Mouse (Mus musculus) liver, postnatal 0 days (tissue): ENCODE data around the gene Sema3f. TPM values are rescaled to one million over a fixed set of nuclear protein-coding genes. Genes with fewer than 3 reads are reported as not detected.
"Not testable (repeated sequence)": the region's sequence is repeated elsewhere in the genome, so short reads cannot be mapped to it uniquely, and the experiment has no call there.

Experiments used
- ATAC-seq: fragments of 200-750 bp; cut with Nextera tagmentation; 2 replicates; pipeline ENCODE4 v1.8.0; 2017; ENCODE audit warnings: mild to moderate bottlenecking, moderate library complexity
- DNase-seq: peaks from one replicate; pipeline ENCODE4 v3.0.0-alpha.2; 2016
- H3K27ac ChIP-seq: fragments of 300-500 bp; sonication (generic); 2 replicates; pipeline ENCODE4 v1.5.1; 2014; ENCODE audit warnings: antibody characterized with exemption, moderate library complexity, mild to moderate bottlenecking, low read depth
- H3K27me3 ChIP-seq: fragments of 300-500 bp; sonication (generic); 2 replicates; pipeline ENCODE4 v1.6.1; 2014; ENCODE audit warnings: low read length, control low read depth, mixed read lengths; ENCODE audit not compliant: insufficient read depth
- H3K36me3 ChIP-seq: fragments of 300-500 bp; sonication (generic); replicated peaks from 2 replicates; pipeline ENCODE4 v1.6.1; 2014; ENCODE audit warnings: mild to moderate bottlenecking, control low read depth, low read length, moderate library complexity, mixed read lengths; ENCODE audit not compliant: insufficient read depth
- H3K4me1 ChIP-seq: fragments of 300-500 bp; sonication (generic); 2 replicates; pipeline ENCODE4 v1.6.1; 2014; ENCODE audit warnings: antibody characterized with exemption, mild to moderate bottlenecking, control low read depth; ENCODE audit not compliant: insufficient read depth
- H3K4me2 ChIP-seq: fragments of 300-500 bp; sonication (generic); 2 replicates; pipeline ENCODE4 v1.6.1; 2014; ENCODE audit warnings: low read depth, mild to moderate bottlenecking, low read length, moderate library complexity, mixed read lengths
- H3K4me3 ChIP-seq: fragments of 300-500 bp; sonication (generic); 2 replicates; pipeline ENCODE4 v1.5.1; 2014; ENCODE audit warnings: low read depth, low read length
- H3K9ac ChIP-seq: fragments of 300-500 bp; sonication (generic); replicated peaks from 2 replicates; pipeline ENCODE4 v1.6.1; 2014; ENCODE audit warnings: mild to moderate bottlenecking, moderate library complexity
- H3K9me3 ChIP-seq: fragments of 300-500 bp; sonication (generic); 2 replicates; pipeline ENCODE4 v1.6.1; 2016; ENCODE audit warnings: mild to moderate bottlenecking, control low read depth, low read length, mixed read lengths
- CTCF ChIP-seq: sonication (generic); IDR thresholded peaks from 2 replicates; pipeline ENCODE4 v1.5.1; 2016; ENCODE audit warnings: antibody characterized with exemption, low read depth
- EP300 ChIP-seq: IDR thresholded peaks from 2 replicates; pipeline ENCODE4 v1.6.1; 2016; ENCODE audit warnings: antibody characterized with exemption, low read depth, mild to moderate bottlenecking
- WGBS: fragments of 180-500 bp; shearing (Covaris S2); extraction: QIAGEN DNeasy Blood & Tissue Kit; methylation state at CpG from one replicate; pipeline ENCODE4 v1.1.7; 2014; ENCODE audit not compliant: insufficient replicate concordance; 5-methylcytosine and 5-hydroxymethylcytosine counted together
- polyA plus RNA-seq: library from polyadenylated mRNA; unstranded; fragments of >200 nt; fragmentation: Nextera tagmentation; extraction: Ambion mirVana; gene quantifications from 2 replicates; pipeline ENCODE4 v1.2.1, GENCODE M21; 2015

Gene Sema3f
- polyA plus RNA-seq, 1 experiment from 2014 or later = 0.76 TPM

- Histone ChIP-seq H3K36me3 (no peaks in the 10 kb centered on the region), H3K4me2 (no peak overlapping the region), H3K27ac (no peak overlapping the region), H3K9me3 (no peaks in the 10 kb centered on the region), H3K4me1 (no peaks in the 10 kb centered on the region), H3K27me3 (peaks cover 6% of the 10 kb centered on the region; the same call in 1 of the 2 replicates), H3K9ac (no peak overlapping the region), H3K4me3 (no peak overlapping the region)
- TF ChIP-seq CTCF (no peak), EP300 (no peak)
- DNase-seq (no peak), ATAC-seq (peak; percentile 22; the same call in 1 of the 2 replicates)
- 81% methylated on average over 5 of the region's 5 CpGs for WGBS
Measured at GRCm38 (mm10) chr9:107688415-107688814, 21.9 kb downstream of the Sema3f start.

GRCm38 (mm10) chr9:107685231-107685981, 24.9 kb downstream of the Sema3f start:
- Histone ChIP-seq H3K9me3 (no peaks in the 10 kb centered on the region), H3K4me2 (no peak overlapping the region), H3K4me1 (no peaks in the 10 kb centered on the region), H3K27ac (no peak overlapping the region), H3K36me3 (no peaks in the 10 kb centered on the region), H3K4me3 (no peak overlapping the region), H3K27me3 (peaks cover 6% of the 10 kb centered on the region; the same call in 1 of the 2 replicates), H3K9ac (no peak overlapping the region)
- DNase-seq (peak; percentile 59), ATAC-seq (peak; percentile 43; the same call in 1 of the 2 replicates)
- TF ChIP-seq EP300 (no peak), CTCF (peak; percentile 79)
- 37% methylated on average over 17 of the region's 17 CpGs for WGBS

DNA sequence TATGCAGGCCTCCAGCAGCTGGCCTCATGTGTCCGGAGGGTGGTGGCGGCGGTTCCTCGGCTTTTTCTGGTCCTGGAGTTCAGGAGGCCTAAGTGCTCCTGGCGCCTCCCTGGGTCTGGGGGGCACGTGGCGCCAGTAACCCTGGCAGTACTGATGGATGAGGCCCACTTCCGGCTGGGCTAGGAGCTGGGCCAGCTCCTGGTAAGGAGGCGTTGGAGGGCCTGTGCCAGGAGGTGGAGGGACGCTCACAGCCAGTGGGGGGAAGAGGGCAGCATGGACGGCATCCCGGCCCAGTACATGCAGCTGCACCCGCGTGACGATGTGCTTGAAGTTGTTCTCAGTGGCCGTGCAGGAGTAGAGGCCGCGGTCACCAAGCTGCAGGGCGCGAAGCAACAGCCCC, 27.9 kb downstream of the Sema3f start:
- DNase-seq = no peak
- Histone ChIP-seq H3K27ac (no peak overlapping the region), H3K27me3 (peaks cover 3% of the 10 kb centered on the region), H3K4me1 (no peaks in the 10 kb centered on the region), H3K4me2 (no peak overlapping the region), H3K4me3 (no peak overlapping the region), H3K9me3 (no peaks in the 10 kb centered on the region), H3K9ac (no peak overlapping the region), H3K36me3 (no peaks in the 10 kb centered on the region)
- WGBS = 81% methylated on average over 20 of the region's 20 CpGs
- TF ChIP-seq CTCF (no peak), EP300 (no peak)
- no peak for ATAC-seq

DNA sequence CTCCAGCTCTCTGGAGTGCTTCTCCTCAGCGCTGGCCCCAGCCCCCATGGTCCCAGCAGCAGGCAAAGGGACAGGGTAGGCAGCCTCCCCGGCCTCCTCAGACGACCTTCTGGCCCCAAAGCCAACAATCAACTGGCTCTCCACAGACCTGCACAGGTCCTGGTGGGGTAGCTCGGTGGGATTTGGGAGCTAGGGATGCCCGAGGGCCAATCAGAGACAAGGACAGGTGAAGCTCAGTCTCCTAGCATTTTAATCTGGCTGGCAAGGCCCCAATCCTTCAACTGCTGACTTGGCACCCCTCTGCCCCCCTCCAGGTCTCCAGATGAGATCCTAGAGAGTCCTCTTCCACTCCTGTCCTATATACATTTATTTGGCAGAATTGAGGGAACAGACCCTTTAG, 30.8 kb downstream of the Sema3f start, which contains the start of gene Gnat1:
Gene Gnat1, minus strand, starts transcription at position 212 of the 400 bp plus-strand sequence.
- H3K27ac ChIP-seq = no peak within 1 kb of the TSS
- no peak within 1 kb of the TSS for H3K9ac ChIP-seq
- H3K9me3 ChIP-seq = no peaks in the 10 kb centered on the region
- no peak for DNase-seq
- H3K4me1 ChIP-seq = peaks cover 13% of the 10 kb centered on the region
- no peak for ATAC-seq
- peaks cover 31% of the 10 kb centered on the region for H3K27me3 ChIP-seq
- WGBS = 38% methylated on average over 5 of the region's 5 CpGs
- H3K4me2 ChIP-seq = no peak within 1 kb of the TSS
- no peaks in the 10 kb centered on the region for H3K36me3 ChIP-seq
- no peak for TF ChIP-seq EP300
- TF ChIP-seq CTCF = no peak
- H3K4me3 ChIP-seq = no peak within 1 kb of the TSS

- no peak overlapping the region for H3K4me2 ChIP-seq
- no peaks in the 10 kb centered on the region for H3K9me3 ChIP-seq
- H3K4me1 ChIP-seq = peaks cover 13% of the 10 kb centered on the region
- no peak overlapping the region for H3K27ac ChIP-seq
- no peak for DNase-seq
- H3K27me3 ChIP-seq = peaks cover 31% of the 10 kb centered on the region
- TF ChIP-seq CTCF (no peak), EP300 (no peak)
- no peak for ATAC-seq
- no peak overlapping the region for H3K4me3 ChIP-seq
- H3K36me3 ChIP-seq = no peaks in the 10 kb centered on the region
- no peak overlapping the region for H3K9ac ChIP-seq
- 86% methylated on average over 2 of the region's 2 CpGs for WGBS
Measured at GRCm38 (mm10) chr9:107678861-107679260, 31.4 kb downstream of the Sema3f start.

DNA sequence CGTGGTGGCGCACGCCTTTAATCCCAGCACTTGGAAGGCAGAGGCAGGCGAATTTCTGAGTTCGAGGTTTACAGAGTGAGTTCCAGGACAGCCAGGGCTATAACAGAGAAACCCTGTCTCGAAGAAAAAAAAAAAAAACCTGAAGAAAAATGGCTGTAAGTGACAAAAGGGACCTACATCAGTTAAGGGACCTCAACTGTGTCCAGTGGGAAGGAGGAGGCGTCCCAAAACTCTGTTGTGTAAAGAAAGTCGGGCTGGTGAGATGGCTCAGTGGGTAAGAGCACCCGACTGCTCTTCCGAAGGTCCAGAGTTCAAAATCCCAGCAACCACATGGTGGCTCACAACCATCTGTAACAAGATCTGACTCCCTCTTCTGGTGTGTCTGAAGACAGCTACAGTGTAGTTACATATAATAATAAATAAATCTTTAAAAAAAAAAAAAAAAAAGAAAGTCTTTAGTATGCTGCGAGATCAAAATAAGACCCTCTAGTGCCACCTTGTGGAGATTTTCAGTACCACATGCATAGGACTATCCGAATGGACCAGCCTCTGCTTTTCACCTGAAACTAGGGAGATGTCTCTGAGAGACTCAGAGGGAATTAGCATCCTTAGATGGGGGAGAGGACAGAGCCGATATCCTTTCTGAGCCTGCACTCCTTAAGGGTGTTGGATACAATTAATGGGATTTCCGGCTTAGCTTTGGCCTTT, 32.3 kb downstream of the Sema3f start:
- peak; percentile 80 for DNase-seq
- not testable (repeated sequence) for H3K27ac ChIP-seq, ATAC-seq, H3K9ac ChIP-seq, H3K9me3 ChIP-seq, H3K36me3 ChIP-seq, H3K4me3 ChIP-seq
- 0 out of 2 replicates have a peak overlapping the region, but pooled peaks have one; percentile 26 for H3K4me2 ChIP-seq
- WGBS = 35% methylated on average over 14 of the region's 14 CpGs
- H3K4me1 ChIP-seq = peaks cover 13% of the 10 kb centered on the region
- H3K27me3 ChIP-seq = peaks cover 31% of the 10 kb centered on the region
- TF ChIP-seq CTCF = peak; percentile 76
